Mouse (Mus musculus): ENCODE results near the gene Tmem238. TPM values are rescaled to one million over a fixed set of nuclear protein-coding genes. Genes with fewer than 3 reads are reported as not detected.
"Not testable (repeated sequence)": the region's sequence is repeated elsewhere in the genome, so short reads cannot be mapped to it uniquely, and the experiment has no call there.

The Tmem238 gene
- polyA plus RNA-seq, 1 experiment from 2014 or later: 6.6 TPM

- no peak overlapping the region for H3K27ac ChIP-seq (replicated peaks; ENCODE audit: low read depth, low read length)
- no peaks in the 10 kb centered on the region for H3K27me3 ChIP-seq (replicated peaks; ENCODE audit: control insufficient read depth, insufficient read depth, low read length)
- no peak overlapping the region for H3K4me3 ChIP-seq (ENCODE audit: low read depth, low read length)
- H3K4me2 ChIP-seq (ENCODE audit: low read depth, low read length): no peak overlapping the region
- WGBS: 70% methylated on average over 7 of the region's 7 CpGs
- H3K9ac ChIP-seq (ENCODE audit: low read depth, low read length): no peak overlapping the region
- peaks cover 44% of the 10 kb centered on the region for H3K36me3 ChIP-seq (ENCODE audit: control insufficient read depth, insufficient read depth, low read length)
- peak; percentile 62 for DNase-seq (ENCODE audit: low spot score)
- no peaks in the 10 kb centered on the region for H3K9me3 ChIP-seq (ENCODE audit: control insufficient read depth, low read length)
- H3K4me1 ChIP-seq (ENCODE audit: control insufficient read depth, insufficient read depth, low read length): 0 out of 2 replicates have a peak, but pooled peaks cover 3% of the 10 kb centered on the region
- no peak; the same call in 1 of the 2 replicates for ATAC-seq (ENCODE audit: low read depth)
Observed at GRCm38 (mm10) chr7:4795767-4796433, 6.4 kb upstream of the Tmem238 start.

GRCm38 (mm10) chr7:4794631-4795168 lies 5.2 kb upstream of the Tmem238 start:
- Histone ChIP-seq H3K36me3 (ENCODE audit: control insufficient read depth, insufficient read depth, low read length) (peaks cover 44% of the 10 kb centered on the region), H3K4me2 (ENCODE audit: low read depth, low read length) (peak overlapping the region; percentile 95; the same call in 1 of the 2 replicates), H3K9me3 (ENCODE audit: control insufficient read depth, low read length) (no peaks in the 10 kb centered on the region), H3K27me3 (replicated peaks; ENCODE audit: control insufficient read depth, insufficient read depth, low read length) (no peaks in the 10 kb centered on the region), H3K27ac (replicated peaks; ENCODE audit: low read depth, low read length) (no peak overlapping the region), H3K9ac (ENCODE audit: low read depth, low read length) (no peak overlapping the region), H3K4me3 (ENCODE audit: low read depth, low read length) (no peak overlapping the region), H3K4me1 (ENCODE audit: control insufficient read depth, insufficient read depth, low read length) (0 out of 2 replicates have a peak, but pooled peaks cover 3% of the 10 kb centered on the region)
- ATAC-seq (ENCODE audit: low read depth) (no peak), DNase-seq (ENCODE audit: low spot score) (no peak)
- 81% methylated on average over 3 of the region's 3 CpGs for WGBS

GRCm38 (mm10) chr7:4793674-4794073 lies 4.2 kb upstream of the Tmem238 start:
- Histone ChIP-seq H3K9ac (ENCODE audit: low read depth, low read length) (peak overlapping the region; percentile 99), H3K9me3 (ENCODE audit: control insufficient read depth, low read length) (no peaks in the 10 kb centered on the region), H3K4me1 (ENCODE audit: control insufficient read depth, insufficient read depth, low read length) (peaks cover 5% of the 10 kb centered on the region; the same call in 1 of the 2 replicates), H3K27me3 (replicated peaks; ENCODE audit: control insufficient read depth, insufficient read depth, low read length) (no peaks in the 10 kb centered on the region; the same call in 1 of the 2 replicates), H3K4me3 (ENCODE audit: low read depth, low read length) (peak overlapping the region; percentile 91), H3K36me3 (ENCODE audit: control insufficient read depth, insufficient read depth, low read length) (peaks cover 44% of the 10 kb centered on the region), H3K27ac (replicated peaks; ENCODE audit: low read depth, low read length) (peak overlapping the region; percentile 96), H3K4me2 (ENCODE audit: low read depth, low read length) (peak overlapping the region; percentile 95)
- 43% methylated on average over 4 of the region's 4 CpGs for WGBS
- DNase-seq (ENCODE audit: low spot score) (no peak), ATAC-seq (ENCODE audit: low read depth) (no peak)

- under 1% methylated on average over 29 of the region's 31 CpGs for WGBS
Observed at GRCm38 (mm10) chr7:4793248-4793647, 3.8 kb upstream of the Tmem238 start.

GRCm38 (mm10) chr7:4792278-4793212 lies 3.1 kb upstream of the Tmem238 start, which contains the start of gene Rpl28:
Gene Rpl28, plus strand, starts transcription at chr7:4792874.
- Histone ChIP-seq H3K4me3 (ENCODE audit: low read depth, low read length) (peak within 1 kb of the TSS; percentile 91), H3K4me1 (ENCODE audit: control insufficient read depth, insufficient read depth, low read length) (peaks cover 10% of the 10 kb centered on the region), H3K27ac (replicated peaks; ENCODE audit: low read depth, low read length) (peak within 1 kb of the TSS; percentile 96), H3K4me2 (ENCODE audit: low read depth, low read length) (peak within 1 kb of the TSS; percentile 95), H3K27me3 (replicated peaks; ENCODE audit: control insufficient read depth, insufficient read depth, low read length) (no peaks in the 10 kb centered on the region; the same call in 1 of the 2 replicates), H3K9me3 (ENCODE audit: control insufficient read depth, low read length) (no peaks in the 10 kb centered on the region), H3K9ac (ENCODE audit: low read depth, low read length) (peak within 1 kb of the TSS; percentile 99), H3K36me3 (ENCODE audit: control insufficient read depth, insufficient read depth, low read length) (peaks cover 40% of the 10 kb centered on the region)
- DNase-seq (ENCODE audit: low spot score) (peak; percentile 99), ATAC-seq (ENCODE audit: low read depth) (peak; percentile 95)
- 2% methylated on average over 41 of the region's 54 CpGs for WGBS

More at GRCm38 (mm10) chr7:4793248-4793647, 3.8 kb upstream of the Tmem238 start:
- not testable (repeated sequence) for H3K9me3 ChIP-seq (ENCODE audit: control insufficient read depth, low read length); H3K27me3 ChIP-seq (replicated peaks; ENCODE audit: control insufficient read depth, insufficient read depth, low read length); DNase-seq (ENCODE audit: low spot score); H3K4me1 ChIP-seq (ENCODE audit: control insufficient read depth, insufficient read depth, low read length)
- H3K27ac ChIP-seq (replicated peaks; ENCODE audit: low read depth, low read length): peak overlapping the region; percentile 96
- peak overlapping the region; percentile 91 for H3K4me3 ChIP-seq (ENCODE audit: low read depth, low read length)
- peak overlapping the region; percentile 95 for H3K4me2 ChIP-seq (ENCODE audit: low read depth, low read length)
- peaks cover 44% of the 10 kb centered on the region for H3K36me3 ChIP-seq (ENCODE audit: control insufficient read depth, insufficient read depth, low read length)
- H3K9ac ChIP-seq (ENCODE audit: low read depth, low read length): peak overlapping the region; percentile 99
- ATAC-seq (ENCODE audit: low read depth): peak; percentile 2; the same call in 1 of the 2 replicates

GRCm38 (mm10) chr7:4788499-4789435 lies 689 bp downstream of the Tmem238 start:
- WGBS: 2% methylated on average over 47 of the region's 64 CpGs
- H3K4me2 ChIP-seq (ENCODE audit: low read depth, low read length): peak overlapping the region; percentile 96
- peak overlapping the region; percentile 61 for H3K4me3 ChIP-seq (ENCODE audit: low read depth, low read length)
- H3K9me3 ChIP-seq (ENCODE audit: control insufficient read depth, low read length): no peaks in the 10 kb centered on the region
- peak overlapping the region; percentile 79 for H3K9ac ChIP-seq (ENCODE audit: low read depth, low read length)
- H3K27ac ChIP-seq (replicated peaks; ENCODE audit: low read depth, low read length): peak overlapping the region; percentile 44
- ATAC-seq (ENCODE audit: low read depth) (peak; percentile 31), DNase-seq (ENCODE audit: low spot score) (peak; percentile 62)
- peaks cover 2% of the 10 kb centered on the region for H3K36me3 ChIP-seq (ENCODE audit: control insufficient read depth, insufficient read depth, low read length)
- H3K27me3 ChIP-seq (replicated peaks; ENCODE audit: control insufficient read depth, insufficient read depth, low read length): no peaks in the 10 kb centered on the region; the same call in 1 of the 2 replicates
- H3K4me1 ChIP-seq (ENCODE audit: control insufficient read depth, insufficient read depth, low read length): peaks cover 7% of the 10 kb centered on the region

GRCm38 (mm10) chr7:4783667-4784268 lies 5.7 kb downstream of the Tmem238 start:
- no peaks in the 10 kb centered on the region for H3K36me3 ChIP-seq (ENCODE audit: control insufficient read depth, insufficient read depth, low read length)
- H3K9ac ChIP-seq (ENCODE audit: low read depth, low read length): no peak overlapping the region
- ATAC-seq (ENCODE audit: low read depth) (no peak), DNase-seq (ENCODE audit: low spot score) (no peak)
- peaks cover 6% of the 10 kb centered on the region for H3K4me1 ChIP-seq (ENCODE audit: control insufficient read depth, insufficient read depth, low read length)
- no peak overlapping the region for H3K4me2 ChIP-seq (ENCODE audit: low read depth, low read length)
- H3K4me3 ChIP-seq (ENCODE audit: low read depth, low read length): no peak overlapping the region
- WGBS: 83% methylated on average over 14 of the region's 14 CpGs
- no peak overlapping the region for H3K27ac ChIP-seq (replicated peaks; ENCODE audit: low read depth, low read length)
- no peaks in the 10 kb centered on the region for H3K9me3 ChIP-seq (ENCODE audit: control insufficient read depth, low read length)
- H3K27me3 ChIP-seq (replicated peaks; ENCODE audit: control insufficient read depth, insufficient read depth, low read length): peaks cover 11% of the 10 kb centered on the region
